8 mouse cellular contexts compared by ENCODE assay signal in genomic region chr11:109362463-109363190, GRCm38 (mm10). TPM values are rescaled to one million over a fixed set of nuclear protein-coding genes. Genes with fewer than 3 reads are reported as not detected.
DNase-seq lines count a peak whose midpoint lies in the region; ATAC-seq lines count a peak whose summit lies in the region.

Gene Gna13, plus strand, starts transcription at chr11:109362831.

- H3K4me3 ChIP-seq in heart, embryonic 13.5 days = peak within 1 kb of the TSS; percentile 99
- peak within 1 kb of the TSS; percentile 85 for H3K4me3 ChIP-seq in liver, embryonic 12.5 days
- H3K4me3 ChIP-seq in stomach, embryonic 15.5 days (replicated peaks) = peak within 1 kb of the TSS; percentile 91

- peak; percentile 98 for DNase-seq in CD4-positive helper T cell, adult 2 months (ENCODE audit: low read depth, low spot score)
- DNase-seq in brain, embryonic 18.5 days (ENCODE audit: low read depth, low spot score) = peak; percentile 79
- peak; percentile 96 for DNase-seq in kidney, postnatal 10 days
- DNase-seq in natural killer cell, adult 2 months (ENCODE audit: low spot score in 2 of 2) = peak; percentile 83 to 90

- H3K9me3 ChIP-seq in heart, embryonic 13.5 days = no peaks in the 10 kb centered on the region
- H3K9me3 ChIP-seq in liver, embryonic 12.5 days (replicated peaks) = no peaks in the 10 kb centered on the region
- no peaks in the 10 kb centered on the region for H3K9me3 ChIP-seq in stomach, embryonic 15.5 days

- H3K36me3 ChIP-seq in heart, embryonic 13.5 days = peaks cover 24% of the 10 kb centered on the region
- H3K36me3 ChIP-seq in liver, embryonic 12.5 days = peaks cover 26% of the 10 kb centered on the region
- no peaks in the 10 kb centered on the region for H3K36me3 ChIP-seq in stomach, embryonic 15.5 days

- H3K9ac ChIP-seq in heart, embryonic 13.5 days = peak within 1 kb of the TSS; percentile 98
- H3K9ac ChIP-seq in liver, embryonic 12.5 days = peak within 1 kb of the TSS; percentile 91
- peak within 1 kb of the TSS; percentile 90 for H3K9ac ChIP-seq in stomach, embryonic 15.5 days

- no peaks in the 10 kb centered on the region for H3K27me3 ChIP-seq in heart, embryonic 13.5 days (replicated peaks)
- H3K27me3 ChIP-seq in liver, embryonic 12.5 days (replicated peaks) = no peaks in the 10 kb centered on the region
- H3K27me3 ChIP-seq in stomach, embryonic 15.5 days (replicated peaks) = no peaks in the 10 kb centered on the region

- ATAC-seq in erythroid progenitor cell, adult 5-6 weeks (replicated peaks; ENCODE audit: low FRiP score, poor library complexity, severe bottlenecking) = peak; percentile 87
- peak; percentile 80 for ATAC-seq in heart, embryonic 13.5 days (ENCODE audit: extremely low read depth, insufficient number of reproducible peaks, low FRiP score, low TSS enrichment)
- peak; percentile 93 for ATAC-seq in liver, embryonic 12.5 days
- ATAC-seq in stomach, embryonic 15.5 days (ENCODE audit: insufficient read depth, low FRiP score, low read depth) = peak; percentile 89

- H3K4me1 ChIP-seq in heart, embryonic 13.5 days = peaks cover 67% of the 10 kb centered on the region
- peaks cover 62% of the 10 kb centered on the region for H3K4me1 ChIP-seq in liver, embryonic 12.5 days
- peaks cover 51% of the 10 kb centered on the region for H3K4me1 ChIP-seq in stomach, embryonic 15.5 days

- peak within 1 kb of the TSS; percentile 99 for H3K27ac ChIP-seq in heart, embryonic 13.5 days (replicated peaks)
- peak within 1 kb of the TSS; percentile 96 for H3K27ac ChIP-seq in liver, embryonic 12.5 days
- H3K27ac ChIP-seq in stomach, embryonic 15.5 days = peak within 1 kb of the TSS; percentile 93

- peak within 1 kb of the TSS; percentile 83 for H3K4me2 ChIP-seq in heart, embryonic 13.5 days
- peak within 1 kb of the TSS; percentile 71 for H3K4me2 ChIP-seq in liver, embryonic 12.5 days
- H3K4me2 ChIP-seq in stomach, embryonic 15.5 days = peak within 1 kb of the TSS; percentile 67

- WGBS in heart, embryonic 13.5 days = under 1% methylated on average over 68 of the region's 89 CpGs
- 1% methylated on average over 69 of the region's 89 CpGs for WGBS in liver, embryonic 12.5 days (ENCODE audit: insufficient replicate concordance)
- WGBS in stomach, embryonic 15.5 days = under 1% methylated on average over 53 of the region's 89 CpGs

RNA-seq across cellular contexts. Expression of gene Gna13, which starts in this region (rescaled TPM):
- total RNA-seq in erythroid progenitor cell, adult 5-6 weeks (2015; ENCODE audit: low replicate concordance) = 41.1 and 46.5 TPM in 2 replicates
- total RNA-seq in erythroid progenitor cell, adult 5-6 weeks (2017; ENCODE audit: low replicate concordance) = 37.9 and 40.1 TPM in 2 replicates
- polyA plus RNA-seq in heart, embryonic 13.5 days (2015; fragmentation: Nextera tagmentation; extraction: Ambion mirVana) = 17.8 and 18.6 TPM in 2 replicates
- 18.0 and 19.4 TPM in 2 replicates for polyA plus RNA-seq in liver, embryonic 12.5 days (2016; fragmentation: Nextera tagmentation; extraction: Ambion mirVana)
- polyA plus RNA-seq in stomach, embryonic 15.5 days (2015; fragmentation: Nextera tagmentation; extraction: Ambion mirVana) = 26.6 and 29.0 TPM in 2 replicates

Comparison
In these comparisons a context has a peak if more than half of its experiments do, and no peak if none do; other contexts are left out.
1. Peak in every context shown above with its lines: DNase-seq, ATAC-seq, H3K4me3 ChIP-seq and H3K27ac ChIP-seq.